Mouse (Mus musculus): Measurements from ENCODE around the gene Lrsam1. TPM values are rescaled to one million over a fixed set of nuclear protein-coding genes. Genes with fewer than 3 reads are reported as not detected.

The Lrsam1 gene
- polyA plus RNA-seq, 1 experiment from 2014 or later = 6.6 TPM

- TF ChIP-seq CTCF (IDR thresholded peaks at IDR 0.05; ENCODE audit: low read depth) = no peak
- H3K9ac ChIP-seq = peak overlapping the region; percentile 34
- peak; percentile 69 for DNase-seq
- H3K27ac ChIP-seq (ENCODE audit: low read depth) = peak overlapping the region; percentile 95
- no peak overlapping the region for H3K4me3 ChIP-seq (ENCODE audit: low read depth, low read length)
- WGBS = 13% methylated on average over 11 of the region's 11 CpGs
- ATAC-seq (ENCODE audit: insufficient read depth) = peak; percentile 46; the same call in 1 of the 2 replicates
- H3K4me2 ChIP-seq = peak overlapping the region; percentile 44
- no peaks in the 10 kb centered on the region for H3K9me3 ChIP-seq (ENCODE audit: low read depth, low read length)
- peaks cover 21% of the 10 kb centered on the region for H3K4me1 ChIP-seq (ENCODE audit: insufficient read depth)
- H3K36me3 ChIP-seq (ENCODE audit: insufficient read depth) = peaks cover 41% of the 10 kb centered on the region
- no peaks in the 10 kb centered on the region for H3K27me3 ChIP-seq (ENCODE audit: insufficient read depth, low read length)
These were observed 52.6 kb downstream of the Lrsam1 start for GRCm38 (mm10) chr2:32908796-32909195.

GRCm38 (mm10) chr2:32908272-32908671 lies 53.1 kb downstream of the Lrsam1 start:
- ATAC-seq (ENCODE audit: insufficient read depth) = peak; percentile 83
- no peak for TF ChIP-seq CTCF (IDR thresholded peaks at IDR 0.05; ENCODE audit: low read depth)
- H3K4me3 ChIP-seq (ENCODE audit: low read depth, low read length) = no peak overlapping the region
- no peaks in the 10 kb centered on the region for H3K27me3 ChIP-seq (ENCODE audit: insufficient read depth, low read length)
- WGBS = 1% methylated on average over 6 of the region's 6 CpGs
- H3K9ac ChIP-seq = peak overlapping the region; percentile 25
- peak overlapping the region; percentile 95 for H3K27ac ChIP-seq (ENCODE audit: low read depth)
- peak; percentile 95 for DNase-seq
- no peaks in the 10 kb centered on the region for H3K9me3 ChIP-seq (ENCODE audit: low read depth, low read length)
- H3K4me1 ChIP-seq (ENCODE audit: insufficient read depth) = peaks cover 21% of the 10 kb centered on the region
- H3K36me3 ChIP-seq (ENCODE audit: insufficient read depth) = peaks cover 35% of the 10 kb centered on the region
- peak overlapping the region; percentile 44 for H3K4me2 ChIP-seq

- H3K4me2 ChIP-seq = no peak overlapping the region
- peaks cover 29% of the 10 kb centered on the region for H3K36me3 ChIP-seq (ENCODE audit: insufficient read depth)
- no peak for DNase-seq
- peaks cover 21% of the 10 kb centered on the region for H3K4me1 ChIP-seq (ENCODE audit: insufficient read depth)
- 45% methylated on average over 8 of the region's 8 CpGs for WGBS
- H3K9me3 ChIP-seq (ENCODE audit: low read depth, low read length) = no peaks in the 10 kb centered on the region
- no peak for ATAC-seq (ENCODE audit: insufficient read depth)
- peak overlapping the region; percentile 26; the same call in 1 of the 2 replicates for H3K9ac ChIP-seq
- TF ChIP-seq CTCF (IDR thresholded peaks at IDR 0.05; ENCODE audit: low read depth) = no peak
- H3K27ac ChIP-seq (ENCODE audit: low read depth) = peak overlapping the region; percentile 95
- H3K27me3 ChIP-seq (ENCODE audit: insufficient read depth, low read length) = no peaks in the 10 kb centered on the region
- H3K4me3 ChIP-seq (ENCODE audit: low read depth, low read length) = no peak overlapping the region
These were observed 54.0 kb downstream of the Lrsam1 start for GRCm38 (mm10) chr2:32907442-32907841.

GRCm38 (mm10) chr2:32905297-32905696 lies 56.1 kb downstream of the Lrsam1 start:
- Histone ChIP-seq H3K9me3 (ENCODE audit: low read depth, low read length) (no peaks in the 10 kb centered on the region), H3K27me3 (ENCODE audit: insufficient read depth, low read length) (no peaks in the 10 kb centered on the region), H3K4me2 (no peak overlapping the region), H3K9ac (no peak overlapping the region), H3K36me3 (ENCODE audit: insufficient read depth) (peaks cover 19% of the 10 kb centered on the region), H3K4me3 (ENCODE audit: low read depth, low read length) (no peak overlapping the region), H3K27ac (ENCODE audit: low read depth) (peak overlapping the region; percentile 10; the same call in 1 of the 2 replicates), H3K4me1 (ENCODE audit: insufficient read depth) (peaks cover 21% of the 10 kb centered on the region)
- no peak for TF ChIP-seq CTCF (IDR thresholded peaks at IDR 0.05; ENCODE audit: low read depth)
- no peak for ATAC-seq (ENCODE audit: insufficient read depth)
- no peak for DNase-seq
- 67% methylated on average over 8 of the region's 8 CpGs for WGBS

GRCm38 (mm10) chr2:32904637-32905036 lies 56.8 kb downstream of the Lrsam1 start:
- 69% methylated on average over 5 of the region's 5 CpGs for WGBS
- no peak for TF ChIP-seq CTCF (IDR thresholded peaks at IDR 0.05; ENCODE audit: low read depth)
- Histone ChIP-seq H3K4me2 (no peak overlapping the region), H3K4me3 (ENCODE audit: low read depth, low read length) (no peak overlapping the region), H3K27me3 (ENCODE audit: insufficient read depth, low read length) (no peaks in the 10 kb centered on the region), H3K9ac (no peak overlapping the region), H3K27ac (ENCODE audit: low read depth) (0 out of 2 replicates have a peak overlapping the region, but pooled peaks have one; percentile 21), H3K4me1 (ENCODE audit: insufficient read depth) (peaks cover 21% of the 10 kb centered on the region), H3K36me3 (ENCODE audit: insufficient read depth) (peaks cover 17% of the 10 kb centered on the region; the same call in 1 of the 2 replicates), H3K9me3 (ENCODE audit: low read depth, low read length) (no peaks in the 10 kb centered on the region)
- DNase-seq = no peak
- ATAC-seq (ENCODE audit: insufficient read depth) = no peak

GRCm38 (mm10) chr2:32903470-32903869 lies 57.9 kb downstream of the Lrsam1 start:
- WGBS = 86% methylated on average over 4 of the region's 4 CpGs
- no peak overlapping the region for H3K4me2 ChIP-seq
- peaks cover 9% of the 10 kb centered on the region; the same call in 1 of the 2 replicates for H3K36me3 ChIP-seq (ENCODE audit: insufficient read depth)
- no peak for TF ChIP-seq CTCF (IDR thresholded peaks at IDR 0.05; ENCODE audit: low read depth)
- H3K4me1 ChIP-seq (ENCODE audit: insufficient read depth) = peaks cover 12% of the 10 kb centered on the region
- DNase-seq (no peak), ATAC-seq (ENCODE audit: insufficient read depth) (no peak)
- H3K27me3 ChIP-seq (ENCODE audit: insufficient read depth, low read length) = no peaks in the 10 kb centered on the region
- no peak overlapping the region for H3K27ac ChIP-seq (ENCODE audit: low read depth)
- H3K4me3 ChIP-seq (ENCODE audit: low read depth, low read length) = no peak overlapping the region
- H3K9me3 ChIP-seq (ENCODE audit: low read depth, low read length) = no peaks in the 10 kb centered on the region
- no peak overlapping the region for H3K9ac ChIP-seq

- H3K36me3 ChIP-seq (ENCODE audit: insufficient read depth) = peaks cover 9% of the 10 kb centered on the region; the same call in 1 of the 2 replicates
- H3K9ac ChIP-seq = no peak overlapping the region
- H3K4me3 ChIP-seq (ENCODE audit: low read depth, low read length) = no peak overlapping the region
- ATAC-seq (ENCODE audit: insufficient read depth) (no peak), DNase-seq (no peak)
- no peaks in the 10 kb centered on the region for H3K9me3 ChIP-seq (ENCODE audit: low read depth, low read length)
- H3K4me1 ChIP-seq (ENCODE audit: insufficient read depth) = peaks cover 7% of the 10 kb centered on the region
- TF ChIP-seq CTCF (IDR thresholded peaks at IDR 0.05; ENCODE audit: low read depth) = no peak
- WGBS = 86% methylated on average over 9 of the region's 9 CpGs
- no peak overlapping the region for H3K4me2 ChIP-seq
- H3K27me3 ChIP-seq (ENCODE audit: insufficient read depth, low read length) = no peaks in the 10 kb centered on the region
- H3K27ac ChIP-seq (ENCODE audit: low read depth) = no peak overlapping the region
These were observed 59.3 kb downstream of the Lrsam1 start for GRCm38 (mm10) chr2:32902126-32902525.
